Mouse (Mus musculus): ENCODE results near the gene Borcs5. TPM values are rescaled to one million over a fixed set of nuclear protein-coding genes. Genes with fewer than 3 reads are reported as not detected.

Borcs5 gene
- polyA plus RNA-seq, 1 experiment from 2014 or later: 15.4 TPM

DNA sequence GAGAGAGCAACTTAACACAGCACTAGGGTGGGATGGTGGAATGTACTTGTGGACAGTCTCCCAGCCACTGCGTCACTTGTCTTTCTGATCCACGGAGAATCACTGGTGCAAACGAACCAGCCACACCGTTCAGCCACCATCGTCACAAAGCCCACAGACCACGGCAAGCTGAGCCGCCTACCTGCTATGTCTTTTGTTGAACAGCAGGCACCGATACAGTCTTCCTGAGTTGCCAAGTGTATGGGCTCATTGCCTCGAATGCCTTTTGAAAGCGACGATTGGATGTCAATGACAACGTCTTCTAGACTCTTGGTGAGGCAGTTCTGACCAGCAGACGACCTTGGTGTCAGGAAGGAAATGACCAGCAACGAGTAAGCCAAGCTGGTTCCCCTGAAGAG lies 17.8 kb upstream of the Borcs5 start:
- in situ Hi-C loops (cut with MboI; ENCODE audit: low pct_unique_long_range_greater_than_20kb): loop anchor here (25.0 kb wide), 1 partner anchor 359 kb away; no protein-coding TSS in a partner anchor
- CTCF ChIA-PET: interaction anchor here (1.6 to 1.7 kb wide), 2 partner anchors 9 to 16 kb away, joined by 4 to 6 read pairs; no protein-coding TSS in a partner anchor
- TF ChIP-seq CTCF (IDR thresholded peaks at IDR 0.05): no peak
- no peaks in the 10 kb centered on the region for H3K27me3 ChIP-seq
- DNase-seq (ENCODE audit: low read depth, low spot score) (no peak), ATAC-seq (no peak)
- POLR2A ChIA-PET: interaction anchor here (0.6 to 0.7 kb wide), 3 partner anchors 16 to 326 kb away, joined by 3 to 4 read pairs (median 3); partner anchors contain the start of gene Borcs5

GRCm38 (mm10) chr6:134625431-134625830 lies 13.9 kb upstream of the Borcs5 start:
- POLR2A ChIA-PET: interaction anchor here (0.8 kb wide), 1 partner anchor 10 kb away, joined by 3 read pairs; no protein-coding TSS in a partner anchor
- H3K27me3 ChIP-seq: no peaks in the 10 kb centered on the region
- in situ Hi-C loops (cut with MboI; ENCODE audit: low pct_unique_long_range_greater_than_20kb): no loop called here
- DNase-seq (ENCODE audit: low read depth, low spot score) (no peak), ATAC-seq (no peak)
- CTCF ChIA-PET: interaction anchor here (1.6 kb wide), 1 partner anchor 86 kb away, joined by 3 read pairs; no protein-coding TSS in a partner anchor
- no peak for TF ChIP-seq CTCF (IDR thresholded peaks at IDR 0.05)

- CTCF ChIA-PET: interaction anchor here (1.6 kb wide), 1 partner anchor 87 kb away, joined by 3 read pairs; no protein-coding TSS in a partner anchor
- ATAC-seq (no peak), DNase-seq (ENCODE audit: low read depth, low spot score) (no peak)
- H3K27me3 ChIP-seq: no peaks in the 10 kb centered on the region
- TF ChIP-seq CTCF (IDR thresholded peaks at IDR 0.05): no peak
- POLR2A ChIA-PET: no interaction called here
- in situ Hi-C loops (cut with MboI; ENCODE audit: low pct_unique_long_range_greater_than_20kb): no loop called here
Observed at GRCm38 (mm10) chr6:134626564-134626963, 12.7 kb upstream of the Borcs5 start.

DNA sequence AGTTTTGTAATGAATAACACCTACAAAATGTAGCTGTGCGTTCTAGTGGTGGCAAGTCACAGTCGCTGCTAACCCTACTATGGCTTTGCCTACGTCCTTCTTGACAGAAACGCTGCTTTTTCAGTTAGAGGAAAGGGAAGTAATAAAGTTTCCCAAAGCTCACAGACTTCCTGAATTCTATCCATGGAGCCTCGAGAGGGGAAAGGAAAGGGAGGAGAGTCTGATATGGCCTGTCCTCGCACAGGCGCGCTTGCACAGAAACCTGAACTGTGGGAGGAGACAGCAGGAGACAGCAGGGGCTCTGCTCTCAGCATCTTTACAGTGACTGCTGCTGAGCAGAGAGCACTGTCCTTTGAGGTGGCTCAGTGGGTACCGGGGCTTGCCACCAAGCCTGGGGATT lies 8.9 kb upstream of the Borcs5 start:
- DNase-seq (ENCODE audit: low read depth, low spot score) (no peak), ATAC-seq (no peak)
- CTCF ChIA-PET: interaction anchor here (2.2 kb wide), 1 partner anchor 9 kb away, joined by 6 read pairs; no protein-coding TSS in a partner anchor
- H3K27me3 ChIP-seq: no peaks in the 10 kb centered on the region
- in situ Hi-C loops (cut with MboI; ENCODE audit: low pct_unique_long_range_greater_than_20kb): no loop called here
- TF ChIP-seq CTCF (IDR thresholded peaks at IDR 0.05): no peak
- POLR2A ChIA-PET: no interaction called here

- CTCF ChIA-PET: no interaction called here
- no peaks in the 10 kb centered on the region for H3K27me3 ChIP-seq
- in situ Hi-C loops (cut with MboI; ENCODE audit: low pct_unique_long_range_greater_than_20kb): no loop called here
- no peak for TF ChIP-seq CTCF (IDR thresholded peaks at IDR 0.05)
- POLR2A ChIA-PET: no interaction called here
- DNase-seq (ENCODE audit: low read depth, low spot score) (no peak), ATAC-seq (no peak)
Observed at GRCm38 (mm10) chr6:134631947-134632687, 7.2 kb upstream of the Borcs5 start, which contains the start of gene Mansc1. Gene Mansc1, minus strand, starts transcription at chr6:134632488.

DNA sequence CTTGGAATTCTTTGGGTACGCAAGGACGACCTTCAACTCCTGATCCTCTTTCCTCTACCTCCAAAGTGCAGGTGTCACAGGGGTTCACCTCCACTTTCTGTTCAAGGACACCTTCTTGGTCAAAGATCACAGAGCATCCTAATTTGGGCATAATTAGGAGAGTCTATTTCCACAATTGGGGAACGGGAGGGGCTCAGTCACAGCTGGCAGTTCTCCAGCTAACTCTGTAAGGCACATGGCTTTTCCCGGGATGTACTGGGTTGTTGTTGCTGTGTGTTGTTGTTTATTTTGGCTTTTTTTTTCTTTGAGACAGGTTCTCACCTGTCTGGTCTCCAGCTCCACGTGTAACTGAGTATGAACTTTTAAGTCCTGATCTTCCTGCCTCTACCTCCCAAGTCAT lies 6.6 kb upstream of the Borcs5 start:
- ATAC-seq: no peak
- no peaks in the 10 kb centered on the region for H3K27me3 ChIP-seq
- in situ Hi-C loops (cut with MboI; ENCODE audit: low pct_unique_long_range_greater_than_20kb): no loop called here
- DNase-seq (ENCODE audit: low read depth, low spot score): no peak
- TF ChIP-seq CTCF (IDR thresholded peaks at IDR 0.05): no peak
- POLR2A ChIA-PET: no interaction called here
- CTCF ChIA-PET: no interaction called here

GRCm38 (mm10) chr6:134633553-134633952 lies 5.8 kb upstream of the Borcs5 start:
- ChIA-PET CTCF (interaction anchor here (1.4 kb wide), 1 partner anchor 18 kb away, joined by 7 read pairs; no protein-coding TSS in a partner anchor), POLR2A (no interaction called here)
- ATAC-seq: no peak
- no peaks in the 10 kb centered on the region for H3K27me3 ChIP-seq
- TF ChIP-seq CTCF (IDR thresholded peaks at IDR 0.05): no peak
- DNase-seq (ENCODE audit: low read depth, low spot score): no peak
- in situ Hi-C loops (cut with MboI; ENCODE audit: low pct_unique_long_range_greater_than_20kb): no loop called here

GRCm38 (mm10) chr6:134636476-134636875 lies 2.8 kb upstream of the Borcs5 start:
- POLR2A ChIA-PET: no interaction called here
- no peaks in the 10 kb centered on the region for H3K27me3 ChIP-seq
- no peak for TF ChIP-seq CTCF (IDR thresholded peaks at IDR 0.05)
- DNase-seq (ENCODE audit: low read depth, low spot score): no peak
- in situ Hi-C loops (cut with MboI; ENCODE audit: low pct_unique_long_range_greater_than_20kb): no loop called here
- CTCF ChIA-PET: interaction anchor here (1.0 kb wide), 1 partner anchor 21 kb away, joined by 3 read pairs; no protein-coding TSS in a partner anchor
- no peak for ATAC-seq

DNA sequence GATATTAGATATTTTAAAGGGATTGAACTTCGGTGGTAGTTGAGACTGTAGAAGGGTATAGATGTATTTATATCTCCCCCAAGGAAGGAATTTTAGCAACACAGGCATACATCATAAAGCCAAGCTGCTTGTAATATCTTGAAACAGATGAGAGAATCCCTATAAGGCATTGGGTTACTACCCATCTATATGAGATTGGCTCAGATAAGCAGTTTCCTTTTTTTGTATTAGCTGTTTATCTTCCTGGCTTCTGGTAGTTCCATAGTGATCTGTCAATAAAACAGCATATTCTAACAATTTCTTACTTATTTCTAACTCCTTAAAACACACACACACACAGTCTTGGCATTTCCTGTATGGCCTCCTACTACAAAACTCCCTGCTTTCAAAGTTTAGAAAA lies 590 bp downstream of the Borcs5 start:
- POLR2A ChIA-PET: interaction anchor here (0.6 kb wide), 1 partner anchor 19 kb away, joined by 3 read pairs; no protein-coding TSS in a partner anchor
- H3K27me3 ChIP-seq: no peaks in the 10 kb centered on the region
- CTCF ChIA-PET: interaction anchor here (1.1 to 1.6 kb wide), 4 partner anchors 18 to 309 kb away, joined by 3 to 5 read pairs (median 3); no protein-coding TSS in a partner anchor
- no peak for ATAC-seq
- no peak for TF ChIP-seq CTCF (IDR thresholded peaks at IDR 0.05)
- in situ Hi-C loops (cut with MboI; ENCODE audit: low pct_unique_long_range_greater_than_20kb): no loop called here
- no peak for DNase-seq (ENCODE audit: low read depth, low spot score)

DNA sequence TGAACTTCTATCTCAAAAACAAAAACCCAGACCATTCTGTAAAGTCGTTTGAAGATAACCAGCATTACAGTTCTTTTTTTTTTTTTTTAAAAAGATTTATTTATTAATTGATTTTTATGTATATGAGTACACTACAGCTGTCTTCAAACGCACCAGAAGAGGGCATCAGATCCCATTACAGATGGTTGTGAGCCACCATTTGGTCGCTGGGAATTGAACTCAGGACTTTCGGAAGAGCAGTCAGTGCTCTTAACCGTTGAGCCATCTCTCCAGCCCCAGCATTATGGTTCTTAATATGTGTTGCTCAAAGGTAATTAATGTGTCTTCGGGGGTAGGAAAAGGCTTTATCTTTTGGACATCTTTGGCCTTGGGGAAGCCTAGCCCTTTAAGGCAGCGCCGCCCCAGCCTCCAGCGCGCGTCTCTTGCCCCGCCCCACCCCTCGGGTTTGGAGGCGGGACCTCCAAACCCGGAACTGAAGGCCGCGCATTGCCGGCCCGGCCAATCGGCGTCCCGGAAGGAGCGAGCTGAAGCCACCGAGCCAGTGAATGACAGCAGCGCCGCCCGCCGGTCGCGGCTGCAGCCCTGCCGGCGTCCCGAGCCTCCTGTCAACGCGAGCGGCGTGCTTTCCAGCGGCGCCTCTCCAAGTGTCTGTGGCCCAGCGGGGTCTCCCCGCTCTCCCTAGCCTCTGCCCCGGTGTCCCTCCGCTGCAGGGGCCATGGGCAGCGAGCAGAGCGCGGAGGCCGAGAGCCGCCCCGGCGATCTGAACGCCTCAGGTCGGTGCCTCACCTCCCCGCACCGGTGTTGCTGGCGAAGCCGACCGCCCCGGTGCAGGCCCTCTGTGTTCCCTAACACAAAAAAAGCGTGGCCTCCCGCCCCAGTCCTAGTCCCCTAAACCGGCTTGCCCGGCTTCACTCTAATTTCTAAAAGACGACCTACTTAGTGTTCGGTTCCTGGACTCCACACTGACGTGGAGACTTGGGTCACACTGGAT lies 1.5 kb downstream of the Borcs5 start:
- DNase-seq (ENCODE audit: low read depth, low spot score) (peak; percentile 54), ATAC-seq (peak; percentile 99)
- in situ Hi-C loops (cut with MboI; ENCODE audit: low pct_unique_long_range_greater_than_20kb): no loop called here
- ChIA-PET CTCF (interaction anchor here (1.0 to 2.2 kb wide), 6 partner anchors 17 to 308 kb away, joined by 3 to 5 read pairs (median 3); no protein-coding TSS in a partner anchor), POLR2A (no interaction called here)
- H3K27me3 ChIP-seq: no peaks in the 10 kb centered on the region
- TF ChIP-seq CTCF (IDR thresholded peaks at IDR 0.05): peak; percentile 99
